Mouse (Mus musculus) Patski (cell line): ENCODE data around the gene Nsun6. TPM values are rescaled to one million over a fixed set of nuclear protein-coding genes. Genes with fewer than 3 reads are reported as not detected.

Experiments
- ATAC-seq: fragments of 100-300 bp; one replicate; pipeline ENCODE4 v1.8.0; 2021
- CTCF ChIA-PET: fragments of 350-600 bp; sonication (Branson Sonifier 250); formaldehyde crosslinking; loops from one replicate; lab custom pipeline; 2022; ENCODE audit warnings: inconsistent platforms; lab: Charles Lee
- POLR2A ChIA-PET: fragments of 350-600 bp; sonication (Branson Sonifier 250); formaldehyde crosslinking; loops from one replicate; lab custom pipeline; 2022; ENCODE audit warnings: antibody characterized with exemption, inconsistent platforms; lab: Charles Lee
- DNase-seq: peaks from one replicate; pipeline ENCODE4 v3.0.0-alpha.2; 2011; ENCODE audit warnings: low read depth, low spot score
- H3K27me3 ChIP-seq: fragments of 371-371 bp; one replicate; pipeline ENCODE4 v1.5.1; 2021
- CTCF ChIP-seq: fragments of 100-300 bp; IDR thresholded peaks from one replicate; pipeline ENCODE4 v1.5.1; 2021
- in situ Hi-C: fragments of 300-500 bp; cut with MboI; formaldehyde crosslinking; loops from 3 replicates; pipeline ENCODE4 v1.11.1; 2018; ENCODE audit warnings: low pct_unique_long_range_greater_than_20kb, mixed read lengths
- polyA plus RNA-seq: library from polyadenylated mRNA; unstranded; gene quantifications from one replicate; pipeline ENCODE4 v1.2.3, GENCODE M21; 2021

Nsun6 gene
- polyA plus RNA-seq, 1 experiment from 2014 or later, result 4.3 TPM

DNA sequence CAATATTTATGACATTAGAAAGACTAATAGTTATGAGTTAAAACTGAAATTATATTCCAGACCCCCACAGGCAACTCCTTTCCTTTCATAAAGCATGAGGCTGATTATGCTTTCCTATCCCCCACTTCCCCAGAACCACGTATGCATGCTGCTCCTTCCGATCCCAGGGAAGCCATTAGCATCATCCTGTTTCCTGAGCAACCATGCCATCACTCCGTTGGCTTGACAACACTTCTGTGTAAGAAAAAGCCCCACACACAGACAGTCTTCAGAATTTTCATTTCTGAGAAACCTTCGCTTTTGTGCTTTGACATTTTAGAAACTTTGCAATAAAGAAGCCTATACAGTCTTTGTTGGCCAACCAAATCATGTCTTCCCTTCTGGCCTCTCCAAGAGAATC lies 58.8 kb downstream of the Nsun6 start:
- no peak for TF ChIP-seq CTCF
- ATAC-seq (no peak), DNase-seq (no peak)
- in situ Hi-C loops, result no loop called here
- no peaks in the 10 kb centered on the region for H3K27me3 ChIP-seq
- ChIA-PET POLR2A (interaction anchor here (0.6 kb wide), 1 partner anchor 685 kb away, joined by 6 read pairs; no protein-coding TSS in a partner anchor), CTCF (no interaction called here)

DNA sequence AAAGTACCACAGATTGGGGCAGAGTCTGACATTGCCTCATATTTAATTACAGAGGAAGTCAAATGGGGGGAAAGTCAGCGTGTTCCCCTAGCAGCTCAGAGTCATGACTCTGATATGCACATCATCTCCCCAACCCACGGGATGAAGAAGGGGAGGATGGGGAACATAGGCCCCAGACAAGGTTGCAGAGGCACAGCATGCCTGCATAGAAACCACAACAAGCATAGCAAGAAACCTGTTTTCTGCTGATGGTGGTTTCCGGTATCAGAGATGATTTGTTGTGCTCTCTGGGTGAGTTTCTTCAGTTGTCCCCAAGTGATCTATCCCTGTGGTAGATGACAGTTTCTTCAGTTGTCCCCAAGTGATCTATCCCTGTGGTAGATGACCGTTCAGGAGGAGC lies 62.3 kb downstream of the Nsun6 start:
- no peak for TF ChIP-seq CTCF
- CTCF ChIA-PET, result no interaction called here
- no peaks in the 10 kb centered on the region for H3K27me3 ChIP-seq
- POLR2A ChIA-PET, result no interaction called here
- no peak for DNase-seq
- in situ Hi-C loops, result no loop called here
- ATAC-seq, result no peak

- ATAC-seq (no peak), DNase-seq (no peak)
- no peaks in the 10 kb centered on the region for H3K27me3 ChIP-seq
- TF ChIP-seq CTCF, result no peak
- in situ Hi-C loops, result no loop called here
- ChIA-PET CTCF (no interaction called here), POLR2A (no interaction called here)
Measured at GRCm38 (mm10) chr2:14989350-14989749, 65.5 kb downstream of the Nsun6 start.

DNA sequence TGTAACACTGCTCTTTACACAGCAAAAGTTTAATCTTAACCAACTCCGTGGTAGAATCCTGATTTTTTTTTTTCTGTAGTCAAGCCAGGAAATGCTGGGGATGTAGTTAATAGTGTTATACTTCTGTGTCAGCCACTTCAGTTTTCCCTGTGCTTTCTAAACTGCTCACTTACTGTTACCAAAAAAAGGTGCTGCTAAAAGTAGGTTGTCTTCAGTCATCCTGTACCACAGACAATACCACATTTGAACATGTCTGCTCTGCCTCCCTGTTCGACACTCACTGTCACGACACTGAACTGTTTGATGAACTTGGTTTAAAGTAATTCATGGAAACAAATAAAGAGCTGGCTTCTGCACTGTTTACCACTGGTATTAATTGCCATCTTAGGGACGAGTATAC lies 66.4 kb downstream of the Nsun6 start:
- CTCF ChIA-PET, result no interaction called here
- POLR2A ChIA-PET, result no interaction called here
- no peaks in the 10 kb centered on the region for H3K27me3 ChIP-seq
- ATAC-seq, result no peak
- in situ Hi-C loops, result no loop called here
- TF ChIP-seq CTCF, result no peak
- no peak for DNase-seq

- DNase-seq (no peak), ATAC-seq (no peak)
- TF ChIP-seq CTCF, result no peak
- H3K27me3 ChIP-seq, result no peaks in the 10 kb centered on the region
- POLR2A ChIA-PET, result no interaction called here
- in situ Hi-C loops, result no loop called here
- CTCF ChIA-PET, result no interaction called here
Measured at GRCm38 (mm10) chr2:14984029-14984428, 70.8 kb downstream of the Nsun6 start.

- DNase-seq (no peak), ATAC-seq (no peak)
- no peak for TF ChIP-seq CTCF
- in situ Hi-C loops, result no loop called here
- ChIA-PET POLR2A (no interaction called here), CTCF (no interaction called here)
- H3K27me3 ChIP-seq, result peaks cover 4% of the 10 kb centered on the region
Measured at GRCm38 (mm10) chr2:14961493-14961892, 93.4 kb downstream of the Nsun6 start.

DNA sequence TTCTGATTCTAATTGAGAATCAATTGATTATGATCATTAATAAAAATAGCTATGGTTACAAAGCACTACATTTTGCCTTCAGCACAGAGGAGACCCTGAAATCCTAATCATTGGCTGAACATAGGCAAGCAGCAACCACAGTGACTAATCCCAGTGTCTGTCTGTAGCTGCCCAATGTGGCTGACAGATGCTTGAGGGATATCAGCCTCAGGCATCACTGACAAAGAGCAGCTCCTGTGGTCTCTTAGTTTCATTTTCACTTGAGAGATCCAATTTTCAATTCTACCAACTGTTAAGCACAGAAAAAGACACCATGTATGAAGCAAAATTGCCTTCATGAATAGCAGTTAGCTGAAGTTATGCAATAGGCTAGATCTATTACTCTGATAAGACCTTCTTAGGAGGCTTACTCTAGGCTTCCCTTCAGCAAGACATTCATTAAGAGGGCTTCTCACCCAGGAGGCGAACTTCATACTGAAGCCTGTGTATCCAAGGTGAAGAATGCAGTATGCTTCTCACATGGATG lies 93.8 kb downstream of the Nsun6 start:
- ChIA-PET CTCF (interaction anchor here (1.5 kb wide), 1 partner anchor 15 kb away, joined by 4 read pairs; no protein-coding TSS in a partner anchor), POLR2A (no interaction called here)
- TF ChIP-seq CTCF, result no peak
- in situ Hi-C loops, result no loop called here
- peaks cover 4% of the 10 kb centered on the region for H3K27me3 ChIP-seq
- ATAC-seq (peak; percentile 60), DNase-seq (no peak)

- no peak for ATAC-seq
- CTCF ChIA-PET, result no interaction called here
- in situ Hi-C loops, result no loop called here
- POLR2A ChIA-PET, result no interaction called here
- TF ChIP-seq CTCF, result no peak
- H3K27me3 ChIP-seq, result peaks cover 2% of the 10 kb centered on the region
- DNase-seq, result no peak
Measured at GRCm38 (mm10) chr2:14953090-14953489, 101.8 kb downstream of the Nsun6 start.

Other genes with a start within 250 kb of the Nsun6 start
- gene Arl5b, start 5.7 kb downstream of the Nsun6 start, polyA plus RNA-seq, result 11.2 TPM